Mouse (Mus musculus) cerebellum, adult 2 months (tissue): ENCODE measurements at regions not wholly inside any gene's neighbourhood (a gene's known extent, or its start where the extent isn't known, plus 50 kb on each side); places are given as distances from the start of the nearest gene placed in this dataset.

Experiments
- CTCF ChIP-seq: fragments of 200-500 bp; IDR thresholded peaks from 2 replicates; pipeline ENCODE4 v1.5.1; 2011; ENCODE audit warnings: low read depth, mild to moderate bottlenecking, control low read depth, low read length, moderate library complexity, borderline replicate concordance; ENCODE audit not compliant: insufficient read depth
- POLR2A ChIP-seq: fragments of 200-500 bp; IDR thresholded peaks from 2 replicates; pipeline ENCODE4 v1.6.1; 2011; ENCODE audit warnings: low read length, control low read depth, borderline replicate concordance; ENCODE audit not compliant: insufficient read depth

GRCm38 (mm10) chr10:9265528-9265927 lies 379.7 kb upstream of the Sash1 start:
- TF ChIP-seq CTCF (no peak), POLR2A (no peak)
